Mouse (Mus musculus): Measurements from ENCODE around the gene Sucla2.
"Not testable (repeated sequence)": the region's sequence is repeated elsewhere in the genome, so short reads cannot be mapped to it uniquely, and the experiment has no call there.

The Sucla2 gene

GRCm38 (mm10) chr14:73599720-73600119 is 74.6 kb downstream of the Sucla2 start:
- DNase-seq (ENCODE audit: extremely low read depth, insufficient read length, low spot score) = no peak

GRCm38 (mm10) chr14:73607732-73608131 is 82.6 kb downstream of the Sucla2 start:
- DNase-seq (ENCODE audit: extremely low read depth, insufficient read length, low spot score) = no peak

GRCm38 (mm10) chr14:73608668-73609481 is 83.8 kb downstream of the Sucla2 start:
- no peak for DNase-seq (ENCODE audit: extremely low read depth, insufficient read length, low spot score)

DNA sequence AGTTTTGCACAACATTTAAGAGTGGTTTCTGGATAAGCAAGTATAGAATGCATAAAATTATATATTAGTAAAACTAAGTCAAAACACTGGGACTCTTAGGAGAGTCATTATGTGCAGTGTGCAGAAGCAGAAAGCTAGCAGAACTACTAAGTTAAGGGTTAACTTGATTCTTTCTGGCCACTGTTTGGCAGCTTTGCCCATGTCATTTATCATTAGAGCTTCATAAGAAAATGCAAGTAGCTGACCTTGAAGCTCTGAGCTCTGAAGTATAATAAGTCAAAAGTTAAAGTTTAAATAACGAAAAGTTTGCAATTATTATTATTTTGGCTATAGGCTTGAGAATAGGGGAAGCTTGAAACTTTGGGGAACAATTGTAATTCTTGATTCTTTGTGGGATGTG is 89.8 kb downstream of the Sucla2 start:
- not testable (repeated sequence) for DNase-seq (ENCODE audit: extremely low read depth, insufficient read length, low spot score)

GRCm38 (mm10) chr14:73620880-73621279 is 95.8 kb downstream of the Sucla2 start:
- no peak for DNase-seq (ENCODE audit: extremely low read depth, insufficient read length, low spot score)

- no peak for DNase-seq (ENCODE audit: extremely low read depth, insufficient read length, low spot score)
These were observed 97.9 kb downstream of the Sucla2 start for GRCm38 (mm10) chr14:73622988-73623387.

- no peak for DNase-seq (ENCODE audit: extremely low read depth, insufficient read length, low spot score)
These were observed 100.3 kb downstream of the Sucla2 start for GRCm38 (mm10) chr14:73625469-73625868.

- no peak for DNase-seq (ENCODE audit: extremely low read depth, insufficient read length, low spot score)
These were observed 106.4 kb downstream of the Sucla2 start for GRCm38 (mm10) chr14:73631511-73631910.

DNA sequence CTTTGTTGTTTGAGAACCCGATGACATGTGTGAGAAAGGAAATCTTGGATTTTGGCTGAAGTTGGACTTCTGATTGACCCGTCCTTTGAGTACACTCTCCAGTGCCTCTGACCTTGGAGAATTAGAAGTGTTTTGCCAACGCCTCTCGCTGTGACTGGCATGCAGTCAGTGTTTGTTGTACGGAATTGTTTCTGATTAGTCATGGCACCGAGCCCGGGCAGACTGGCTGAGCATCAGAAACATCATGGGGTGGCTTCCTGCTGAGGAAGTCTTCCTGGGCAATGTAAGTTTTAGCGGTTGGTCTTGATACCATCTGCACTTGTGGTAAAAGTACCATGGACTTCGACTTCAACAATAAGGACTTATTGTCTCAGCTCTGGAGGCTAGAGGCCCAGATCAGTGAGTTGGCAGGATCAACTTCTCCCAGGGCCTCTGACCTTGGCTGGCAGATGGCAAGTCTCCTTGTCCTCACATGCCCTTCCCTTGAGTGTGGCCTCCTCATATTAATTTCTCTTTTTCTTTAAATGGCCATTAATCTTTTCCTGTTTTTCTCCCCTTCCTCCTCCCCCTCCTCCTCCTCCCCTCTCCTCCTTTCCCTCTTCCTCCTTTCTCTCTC is 107.6 kb downstream of the Sucla2 start:
- no peak for DNase-seq (ENCODE audit: extremely low read depth, insufficient read length, low spot score)

GRCm38 (mm10) chr14:73634356-73634755 is 109.2 kb downstream of the Sucla2 start:
- no peak for DNase-seq (ENCODE audit: extremely low read depth, insufficient read length, low spot score)

- DNase-seq (ENCODE audit: extremely low read depth, insufficient read length, low spot score) = no peak
These were observed 112.3 kb downstream of the Sucla2 start for GRCm38 (mm10) chr14:73637460-73637859.
